Mouse (Mus musculus) kidney, adult 2 months (tissue): ENCODE results near the gene Psmd12.
A peak's percentile ranks its signal among the peaks of the same experiment; 100 is the strongest.

ENCODE experiments used
- CTCF ChIP-seq: fragments of 200-500 bp; conservative IDR thresholded peaks from 2 replicates; pipeline ENCODE4 v1.5.1; 2011; ENCODE audit warnings: low read depth, mild to moderate bottlenecking, control low read depth, low read length, moderate library complexity, mixed read lengths; ENCODE audit not compliant: insufficient read depth, insufficient read length
- POLR2A ChIP-seq: fragments of 200-500 bp; IDR thresholded peaks from one replicate; pipeline ENCODE4 v1.6.1; 2011; ENCODE audit warnings: low read depth, low read length, control low read depth

- TF ChIP-seq CTCF (no peak), POLR2A (peak; percentile 94)
These were observed 8.7 kb upstream of the Psmd12 start, which contains the start of gene Pitpnc1 for GRCm38 (mm10) chr11:107470521-107471041.
